Mouse (Mus musculus): ENCODE data around the gene Gm49416. TPM values are rescaled to one million over a fixed set of nuclear protein-coding genes. Genes with fewer than 3 reads are reported as not detected.
A peak's percentile ranks its signal among the peaks of the same experiment; 100 is the strongest.
"Not testable (repeated sequence)": the region's sequence is repeated elsewhere in the genome, so short reads cannot be mapped to it uniquely, and the experiment has no call there.

Gene Gm49416
- 10 to 100 TPM in 1 of 4 experiments, 1 to 10 TPM in 3; 2.6 to 10.6 (median 6.0) TPM for total RNA-seq (2022)

DNA sequence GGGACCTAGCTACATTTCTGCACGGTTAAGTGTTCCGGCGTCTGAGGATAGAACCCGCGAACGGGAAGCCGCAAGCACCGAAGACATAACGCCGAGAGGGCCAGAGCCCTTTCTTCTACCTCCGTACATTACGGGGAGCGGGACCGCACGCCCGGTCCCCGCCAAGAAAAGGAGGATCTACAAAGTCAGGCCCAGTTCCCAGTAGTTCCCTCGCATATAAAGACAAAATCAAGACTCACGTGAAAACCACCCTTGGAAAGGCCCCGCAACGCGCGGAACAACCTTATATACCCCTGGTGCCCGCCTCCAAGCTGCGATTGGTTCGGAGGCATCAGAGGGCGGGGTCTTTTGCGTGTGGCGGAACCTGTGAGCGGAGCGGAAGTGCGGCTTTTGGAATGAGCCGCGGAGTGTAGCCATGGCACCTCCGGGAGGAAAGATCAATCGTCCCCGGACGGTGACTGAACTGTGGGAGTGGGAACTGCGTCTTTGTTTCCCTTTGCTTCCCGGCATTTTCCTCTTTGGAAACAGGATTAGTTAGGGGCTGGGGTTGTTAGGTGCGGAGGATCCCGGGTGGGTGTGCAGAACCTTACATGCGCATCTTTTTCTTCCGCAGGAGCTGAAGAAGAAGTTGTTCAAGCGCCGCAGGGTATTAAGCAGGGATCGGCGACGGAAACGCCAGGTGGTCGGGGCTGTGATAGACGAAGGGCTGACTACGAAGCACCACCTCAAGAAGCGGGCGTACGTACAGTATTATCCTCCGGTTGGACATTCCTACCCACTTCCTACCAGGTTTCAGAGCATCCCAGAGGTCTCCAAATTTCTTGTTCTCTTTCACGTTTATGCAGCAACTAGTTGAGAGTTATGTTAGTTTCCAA lies at the start of gene Gm49416, which contains the start of gene 1810009A15Rik:
TSS of gene Gm49416 (plus strand) at position 416 of the 875 bp plus-strand sequence.
TSS of gene 1810009A15Rik (plus strand) at position 343 of the 875 bp plus-strand sequence.
- peak; percentile 93 for DNase-seq

DNA sequence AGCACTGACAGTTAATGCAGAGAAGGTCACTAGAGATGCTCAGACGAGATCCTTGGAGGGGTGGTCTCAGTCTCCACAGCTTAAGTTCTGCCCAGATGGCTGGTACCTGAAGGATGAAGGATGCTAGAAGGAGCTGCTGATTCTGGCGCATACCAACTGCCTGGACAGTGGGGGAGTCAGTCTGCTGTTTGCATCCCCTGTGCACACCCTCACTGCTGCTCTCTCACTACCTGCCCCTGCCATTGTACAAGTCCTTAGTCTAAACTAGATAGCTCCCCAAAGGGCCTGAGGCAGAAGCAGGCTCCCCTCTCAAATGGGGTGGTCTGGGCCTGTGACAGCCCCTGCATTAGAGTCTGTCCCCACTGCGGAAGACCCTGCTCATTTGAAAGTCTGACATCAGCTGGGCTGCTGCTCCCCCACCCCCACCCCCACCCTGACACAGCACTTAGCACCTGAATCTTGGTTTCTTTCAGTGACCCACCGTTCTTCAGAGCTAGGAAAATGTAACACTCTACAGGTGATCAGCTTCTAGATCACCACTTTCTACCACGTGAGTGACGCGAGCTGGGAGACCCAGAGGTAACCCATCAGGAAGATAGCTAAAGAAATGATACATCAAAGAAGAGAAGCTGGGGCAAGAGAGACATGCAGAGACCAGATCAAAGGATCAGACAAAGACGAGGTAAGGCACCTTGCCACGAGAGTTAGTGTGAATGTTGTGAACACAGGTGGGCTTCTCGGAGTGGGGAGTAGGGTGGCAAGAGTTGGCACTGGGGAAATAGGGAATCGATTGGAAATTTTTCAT lies 49.4 kb upstream of the Gm49416 start, which contains the start of gene Gng3:
TSS of gene Gng3 (minus strand) at position 92 of the 805 bp plus-strand sequence.
- DNase-seq = no peak

DNA sequence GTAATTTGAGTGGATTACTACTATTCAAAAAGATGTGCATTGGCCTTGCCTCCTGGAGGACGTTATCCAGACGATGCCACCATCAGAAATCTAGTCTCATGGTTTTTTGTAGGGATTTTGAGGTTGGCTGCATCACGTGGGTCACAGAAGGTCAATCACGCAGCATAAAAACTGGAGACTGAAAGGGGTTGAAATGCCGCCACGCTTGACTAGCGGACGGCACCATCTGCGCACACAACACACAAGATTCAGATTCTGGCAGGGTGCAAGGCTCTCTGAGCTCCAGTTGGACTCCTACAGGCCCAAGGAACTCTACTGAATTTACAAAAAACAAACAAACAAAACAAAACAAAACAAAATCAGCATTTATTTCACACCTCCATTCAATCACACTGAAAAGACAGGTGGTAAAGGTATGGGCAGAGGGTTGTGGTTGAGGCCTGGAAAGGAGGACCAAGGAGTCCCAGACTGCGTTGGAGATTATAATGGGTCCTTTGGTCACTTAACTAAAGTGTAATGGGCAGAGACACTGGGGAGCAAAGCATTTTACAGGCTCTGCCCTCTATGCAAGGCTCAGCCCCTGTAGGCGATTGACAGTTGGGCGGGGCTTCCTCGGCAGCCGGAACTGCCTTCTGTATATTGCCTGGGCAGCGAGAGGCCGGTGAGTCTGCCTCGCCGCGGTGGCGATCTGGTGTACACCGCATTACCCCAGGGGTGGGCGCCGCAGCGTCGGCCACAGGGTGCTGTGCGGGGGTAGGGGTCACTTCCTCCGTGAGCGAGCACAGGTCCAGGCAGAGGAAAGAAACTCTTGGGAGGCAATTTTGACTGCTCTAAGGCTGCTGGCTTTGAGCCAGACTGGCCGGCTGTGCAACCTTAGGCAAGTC lies 48.6 kb upstream of the Gm49416 start:
- DNase-seq = peak; percentile 79

DNA sequence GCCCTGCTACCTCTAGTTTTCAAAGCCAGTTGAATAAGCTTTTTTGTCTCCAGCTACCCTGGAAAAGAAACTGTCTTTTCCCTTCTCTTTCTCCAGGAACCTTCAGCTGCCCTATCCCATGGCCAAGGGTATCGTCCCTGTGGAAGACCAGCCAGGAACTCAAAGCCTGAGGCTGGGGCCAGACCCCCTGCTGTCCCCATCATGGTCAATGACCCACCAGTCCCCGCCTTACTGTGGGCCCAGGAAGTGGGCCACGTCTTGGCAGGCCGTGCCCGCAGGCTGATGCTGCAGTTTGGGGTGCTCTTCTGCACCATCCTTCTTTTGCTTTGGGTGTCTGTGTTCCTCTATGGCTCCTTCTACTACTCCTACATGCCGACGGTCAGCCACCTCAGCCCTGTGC lies 47.7 kb upstream of the Gm49416 start:
- DNase-seq = no peak

DNA sequence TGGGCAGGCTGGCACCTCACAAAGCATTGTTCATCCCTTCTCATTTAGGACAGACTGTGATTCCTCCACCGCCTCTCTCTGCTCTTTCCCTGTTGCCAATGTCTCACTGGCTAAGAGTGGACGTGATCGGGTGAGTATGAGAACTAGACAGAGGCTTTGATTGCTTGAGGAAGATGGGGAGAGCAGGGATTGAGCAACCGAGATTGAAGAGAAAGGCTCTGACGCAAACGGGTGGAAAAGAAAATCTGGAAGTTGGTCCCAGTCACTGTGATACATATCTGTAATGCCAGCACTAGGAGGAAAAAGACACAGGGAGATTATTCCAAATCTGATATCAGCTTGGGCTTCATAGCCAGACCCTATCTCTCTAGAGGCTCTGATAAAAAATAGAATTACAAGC lies 45.8 kb upstream of the Gm49416 start:
- DNase-seq = no peak

DNA sequence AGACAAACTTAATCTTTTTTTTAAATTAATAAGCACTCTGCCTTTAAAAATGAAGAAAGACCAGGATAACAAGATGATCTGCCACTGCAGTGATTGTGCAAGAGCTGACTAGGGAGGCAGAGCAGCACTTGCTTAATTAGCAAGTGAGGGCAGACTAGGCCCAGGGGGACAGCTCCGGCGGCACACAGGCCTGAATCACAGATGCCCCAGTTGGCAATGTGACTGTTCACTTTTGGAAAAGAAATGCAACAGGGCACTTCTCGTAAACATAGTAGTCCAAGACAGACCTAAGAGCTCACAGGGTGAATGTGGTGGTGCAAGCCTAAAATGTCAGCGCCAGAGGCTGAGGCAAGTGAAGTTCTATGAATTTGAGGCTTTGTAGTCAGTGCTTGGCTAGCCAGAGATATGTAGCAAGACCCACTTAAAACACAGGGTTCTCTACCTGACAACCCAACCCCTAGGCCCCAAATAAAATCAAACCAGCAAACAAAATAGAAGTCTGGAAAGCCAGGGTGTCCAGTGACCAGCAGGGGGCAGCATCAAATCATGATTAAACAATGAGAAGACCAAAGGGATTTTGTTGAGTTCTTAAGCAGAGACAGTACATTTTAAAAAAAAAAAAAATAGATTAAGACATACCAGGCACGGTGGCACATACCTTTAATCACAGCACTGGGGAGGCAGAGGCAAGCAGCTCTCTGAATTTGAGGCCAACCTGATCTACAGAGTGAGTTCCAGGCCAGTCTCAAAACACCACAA lies 44.2 kb upstream of the Gm49416 start:
- peak; percentile 67 for DNase-seq

DNA sequence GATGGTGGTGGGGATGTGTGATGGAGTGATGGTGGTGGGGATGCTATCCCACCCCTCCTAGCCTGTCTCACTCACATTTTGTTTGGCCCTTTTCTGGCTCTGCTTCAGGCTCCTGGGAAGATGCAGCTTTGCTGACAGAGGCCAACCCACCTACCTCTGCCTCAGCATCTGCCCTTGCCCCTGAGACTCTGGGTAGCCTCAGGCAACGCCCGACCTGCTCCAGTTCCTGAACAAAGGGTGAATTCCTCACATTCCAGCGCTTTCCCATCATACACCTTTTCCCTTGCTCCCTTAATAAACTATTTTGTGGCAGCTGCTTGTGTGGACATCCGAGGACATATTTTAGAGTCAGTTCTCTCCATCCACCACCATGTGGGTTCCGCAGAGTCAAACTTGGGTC lies 40.4 kb upstream of the Gm49416 start:
- no peak for DNase-seq

DNA sequence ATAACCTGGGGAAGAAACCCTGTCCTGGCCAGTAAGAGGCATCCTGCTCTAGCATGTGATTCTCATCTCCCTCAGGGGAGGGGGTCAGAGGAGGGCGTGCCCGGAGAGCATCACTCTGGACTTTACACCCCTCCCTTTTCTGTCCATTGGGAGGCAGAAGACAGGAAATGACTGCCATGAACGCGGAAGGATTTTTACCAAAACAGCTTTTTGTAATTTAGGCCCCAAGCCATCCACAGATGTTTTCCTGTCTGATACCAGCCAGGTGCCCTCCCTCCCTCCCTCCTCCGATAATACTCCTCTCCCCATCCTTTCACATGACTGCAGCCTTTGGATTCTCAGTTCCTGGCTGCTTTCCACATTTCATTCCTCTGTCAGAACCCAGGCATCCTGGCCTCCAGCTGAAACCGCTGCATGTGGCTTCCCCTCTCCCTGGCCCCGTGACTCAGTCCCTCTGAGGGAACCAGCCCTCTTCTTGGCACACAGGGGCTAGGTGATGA lies 38.3 kb upstream of the Gm49416 start, which contains the start of gene Lrrn4cl:
TSS of gene Lrrn4cl (plus strand) at position 367 of the 500 bp plus-strand sequence.
- no peak for DNase-seq

DNA sequence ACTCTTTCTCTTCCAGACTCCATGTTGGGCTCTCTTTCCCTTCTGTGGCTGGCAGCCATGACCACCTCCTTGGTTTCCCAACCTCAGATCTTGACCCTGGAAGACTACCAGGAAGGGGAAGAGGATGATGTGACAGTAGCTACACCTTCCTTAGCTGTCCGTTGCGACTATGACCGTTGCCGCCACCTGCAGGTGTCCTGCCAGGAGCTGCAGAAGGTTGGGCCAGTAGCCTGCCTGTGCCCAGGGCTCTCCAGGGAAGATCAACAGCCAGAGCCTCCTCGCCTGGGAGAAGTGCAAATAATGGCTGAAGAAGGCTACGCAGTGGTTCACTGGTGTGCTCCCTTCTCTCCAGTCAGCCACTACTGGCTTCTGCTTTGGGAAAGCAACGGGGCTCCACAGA lies 37.1 kb upstream of the Gm49416 start:
- DNase-seq = no peak

DNA sequence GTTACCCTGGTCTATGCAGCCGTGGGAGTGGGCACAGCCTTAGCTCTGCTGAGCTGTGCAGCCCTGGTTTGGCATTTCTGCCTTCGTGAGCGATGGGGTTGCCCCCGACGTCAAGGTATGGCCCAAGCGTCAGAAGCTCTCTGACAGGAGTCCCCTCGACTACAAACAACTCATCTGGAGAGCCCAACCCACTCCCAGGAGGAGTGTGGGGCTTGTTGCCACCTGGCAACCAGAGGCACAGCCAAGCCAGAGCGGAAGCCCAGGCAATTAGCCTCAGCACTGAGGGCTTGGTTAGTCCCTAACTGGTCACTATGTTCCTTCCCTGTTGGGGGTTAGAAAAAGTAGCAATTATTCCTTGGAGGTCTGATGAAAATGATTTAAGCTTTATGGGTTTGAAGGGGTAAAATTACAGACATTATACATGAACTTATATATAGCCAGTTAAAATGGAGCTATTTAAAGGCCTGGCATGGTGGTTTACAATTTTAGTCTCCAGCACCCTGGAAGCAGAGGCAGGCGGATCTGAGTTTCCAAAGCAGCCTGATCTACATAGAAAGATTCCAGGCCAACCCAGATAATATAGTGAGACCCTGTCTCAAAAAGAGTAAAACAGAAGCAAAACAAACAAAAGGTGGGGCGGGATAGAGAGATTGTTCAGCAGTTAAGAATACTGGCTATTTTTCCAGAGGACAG lies 36.3 kb upstream of the Gm49416 start:
- no peak for DNase-seq

DNA sequence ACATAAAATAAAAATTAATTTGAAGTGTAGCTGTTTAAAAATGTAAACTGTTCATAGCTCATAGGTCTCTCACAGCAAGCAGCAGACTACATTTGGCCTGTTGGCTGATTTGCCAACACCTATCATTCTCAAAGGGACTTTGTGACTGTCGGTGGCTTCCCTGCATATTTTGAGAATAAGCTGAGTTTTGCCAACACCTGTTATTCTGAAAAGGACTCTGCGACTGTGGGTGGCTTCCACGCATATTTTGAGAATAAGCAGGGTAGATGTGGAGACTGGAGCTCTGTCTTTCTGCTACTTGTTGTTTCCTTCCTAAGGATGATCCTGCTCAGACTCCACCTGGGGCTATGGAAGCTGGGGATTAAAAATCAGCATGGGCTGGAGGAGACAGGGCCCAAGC lies 35.6 kb upstream of the Gm49416 start:
- no peak for DNase-seq

DNA sequence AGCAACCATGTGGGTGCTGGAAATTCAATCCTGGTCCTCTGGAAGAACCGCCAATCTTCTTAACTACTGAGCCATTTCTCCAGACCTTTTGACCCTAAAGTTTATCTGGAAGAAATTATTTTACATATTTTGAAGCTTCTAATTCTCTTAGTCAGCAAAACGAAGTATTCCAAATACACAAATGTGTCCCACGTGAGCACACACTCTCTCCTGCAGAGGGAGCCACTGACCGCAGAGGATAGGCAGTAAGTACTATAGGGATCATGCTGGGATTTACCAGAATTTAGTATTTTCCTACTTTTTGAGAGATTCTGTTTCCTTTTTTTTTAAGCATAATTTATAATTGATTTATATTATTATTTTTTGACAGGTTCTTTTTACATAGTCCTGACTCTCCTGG lies 31.0 kb upstream of the Gm49416 start:
- no peak for DNase-seq

DNA sequence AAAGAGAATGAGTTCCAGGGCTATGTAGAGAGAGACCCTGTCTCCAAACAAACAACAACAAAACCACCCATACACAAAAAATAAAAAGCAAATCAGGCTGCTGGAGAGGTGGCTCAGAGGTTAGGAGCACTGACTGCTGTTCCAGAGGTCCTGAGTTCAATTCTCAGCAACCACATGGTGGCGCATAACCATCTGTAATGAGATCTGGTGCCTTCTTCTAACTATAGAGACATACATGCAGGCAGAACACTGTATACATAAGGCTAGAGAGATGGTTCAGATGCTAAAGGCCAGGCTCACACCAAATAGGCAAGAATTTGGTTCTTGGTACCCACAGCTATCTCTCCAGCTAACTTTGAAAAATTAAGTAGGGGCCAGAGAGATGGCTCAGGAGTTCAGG lies 29.7 kb upstream of the Gm49416 start:
- DNase-seq = no peak

DNA sequence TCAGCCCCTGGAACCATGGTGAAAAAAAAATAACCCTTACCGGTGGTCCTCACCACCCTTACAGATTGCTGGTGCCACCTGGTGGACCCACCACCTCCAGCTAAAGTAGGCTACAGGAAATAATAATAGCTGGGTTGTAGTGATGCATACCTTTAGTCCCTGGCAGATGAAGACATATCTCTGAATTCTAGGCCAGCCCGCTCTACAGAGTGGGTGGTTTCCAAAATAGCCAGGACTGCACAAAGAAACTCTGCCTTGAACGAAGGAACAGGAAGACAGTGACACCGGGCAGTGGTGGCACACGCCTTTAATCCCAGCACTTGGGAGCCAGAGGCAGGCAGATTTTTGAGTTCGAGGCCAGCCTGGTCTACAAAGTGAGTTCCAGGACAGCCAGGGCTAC lies 24.5 kb upstream of the Gm49416 start:
- DNase-seq = no peak

DNA sequence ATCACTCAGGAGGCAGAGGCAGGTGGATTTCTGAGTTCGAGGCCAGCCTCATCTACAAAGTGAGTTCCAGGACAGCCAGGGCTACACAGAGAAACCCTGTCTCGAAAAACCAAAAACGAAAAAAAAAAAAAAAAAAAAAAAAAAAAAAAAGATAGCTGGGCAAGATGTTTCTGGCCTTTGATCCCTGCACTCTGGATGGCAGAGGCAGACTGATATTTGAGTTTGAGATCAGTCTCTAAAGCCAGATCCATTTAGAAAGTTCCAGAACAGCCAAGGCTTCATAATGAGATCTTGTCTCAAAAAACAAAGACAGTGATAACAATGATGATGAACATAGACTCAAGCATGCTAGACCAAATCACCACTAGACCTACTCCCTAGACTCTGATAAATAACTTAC lies 18.3 kb upstream of the Gm49416 start:
- not testable (repeated sequence) for DNase-seq

DNA sequence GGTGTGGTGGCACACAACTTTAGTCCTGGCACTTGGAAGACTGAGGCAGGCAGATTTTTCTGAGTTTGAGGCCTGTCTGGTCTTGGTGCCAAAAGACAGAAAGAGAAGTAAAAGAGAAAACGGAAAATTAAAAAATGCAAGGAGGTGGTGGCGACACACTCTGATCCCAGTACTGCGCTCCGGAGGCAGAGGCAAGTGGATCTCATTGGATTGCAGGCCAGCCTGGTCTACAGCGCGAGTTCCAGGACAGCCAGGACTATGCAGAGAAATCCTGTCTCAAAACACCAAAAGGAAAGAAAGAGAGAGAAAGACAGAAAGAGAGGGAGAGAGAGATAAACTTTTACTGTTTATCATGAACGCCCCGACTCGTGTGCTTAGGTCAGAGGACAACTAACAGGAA lies 17.9 kb upstream of the Gm49416 start:
- DNase-seq = no peak

DNA sequence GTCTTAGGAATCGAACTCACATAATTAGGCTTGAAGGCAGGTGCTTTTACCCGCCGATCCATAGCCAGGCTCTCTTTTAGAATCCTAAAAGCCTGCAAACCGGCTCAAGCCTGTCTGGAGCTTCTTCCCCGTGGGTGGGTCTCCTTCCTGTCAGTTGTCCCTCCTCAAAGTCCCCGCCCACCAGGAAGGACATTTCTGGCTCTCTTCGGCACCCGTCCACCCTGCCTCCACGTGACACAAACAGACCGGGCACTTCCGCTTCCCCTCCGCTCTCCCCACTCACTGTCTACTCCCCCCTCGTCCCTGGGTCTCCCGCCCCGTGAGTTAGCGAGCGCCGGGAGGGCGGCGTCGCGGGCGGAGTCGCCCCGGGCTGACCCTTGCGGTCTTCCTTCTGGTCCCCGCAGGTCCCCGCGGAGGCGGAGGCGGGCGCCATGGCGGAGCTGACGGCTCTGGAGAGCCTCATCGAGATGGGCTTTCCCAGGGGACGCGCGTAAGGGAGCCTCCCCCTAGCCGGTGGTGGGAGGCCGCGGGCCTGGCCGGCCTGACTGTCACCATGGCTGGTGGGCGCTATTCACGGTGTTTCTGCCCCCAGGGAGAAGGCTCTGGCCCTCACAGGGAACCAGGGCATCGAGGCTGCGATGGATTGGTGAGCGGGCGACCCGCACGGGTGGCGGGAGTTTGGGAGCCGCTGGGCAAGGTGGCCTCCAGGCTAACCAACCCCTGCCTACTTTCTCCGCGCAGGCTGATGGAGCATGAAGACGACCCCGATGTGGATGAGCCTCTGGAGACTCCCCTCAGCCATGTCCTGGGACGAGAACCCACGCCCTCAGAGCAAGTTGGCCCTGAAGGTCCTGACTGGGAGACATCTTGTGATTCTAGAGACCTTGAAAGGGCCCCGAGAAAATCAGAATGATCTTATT lies 17.2 kb upstream of the Gm49416 start, which contains the start of gene Ubxn1:
TSS of gene Ubxn1 (plus strand) at position 230 of the 920 bp plus-strand sequence.
- peak; percentile 98 for DNase-seq

DNA sequence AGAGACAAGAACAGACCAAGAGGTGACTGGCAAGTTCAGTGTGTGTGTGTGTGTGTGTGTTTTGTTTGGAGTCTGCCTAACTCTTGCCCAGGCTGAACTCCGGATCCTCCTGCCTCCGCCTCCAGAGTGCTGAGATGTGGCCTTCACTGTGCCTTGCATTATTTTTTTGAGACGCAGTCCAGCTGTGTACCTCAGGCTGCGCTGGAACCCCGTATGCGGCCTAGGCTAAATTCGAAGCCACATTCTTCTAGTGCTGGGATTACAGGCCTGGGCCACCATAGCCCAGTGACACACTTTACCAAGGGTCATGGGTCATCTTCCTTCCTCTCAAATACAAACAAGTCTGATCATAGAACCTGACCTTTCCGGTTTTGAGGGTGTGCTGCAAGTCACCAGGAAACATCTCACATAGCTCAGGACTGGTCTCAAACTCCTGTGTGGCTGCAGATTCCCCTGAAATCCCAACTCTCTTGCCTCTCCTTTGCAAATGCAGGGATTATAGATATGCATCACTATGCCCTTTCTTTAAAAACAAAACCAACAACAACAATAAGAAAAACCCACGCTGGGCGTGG lies 16.4 kb upstream of the Gm49416 start:
- no peak for DNase-seq

DNA sequence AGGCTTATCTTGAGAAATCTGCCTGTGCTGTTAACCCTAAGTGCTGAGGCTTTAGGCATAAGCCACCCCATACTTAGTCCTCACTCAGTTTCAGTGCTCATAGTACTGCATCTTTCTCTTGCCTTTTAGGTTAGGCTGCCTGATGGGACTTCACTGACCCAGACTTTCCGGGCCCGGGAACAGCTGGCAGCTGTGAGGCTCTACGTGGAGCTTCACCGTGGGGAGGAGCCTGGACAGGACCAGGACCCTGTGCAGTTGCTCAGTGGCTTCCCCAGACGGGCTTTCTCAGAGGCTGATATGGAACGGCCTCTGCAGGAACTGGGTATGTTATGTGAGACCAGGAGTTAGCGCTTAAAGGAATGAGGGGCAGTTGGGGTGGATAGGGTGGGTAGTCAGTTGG lies 13.7 kb upstream of the Gm49416 start:
- DNase-seq = no peak
